Mouse (Mus musculus): ENCODE data around the gene Gm8126. TPM values are rescaled to one million over a fixed set of nuclear protein-coding genes. Genes with fewer than 3 reads are reported as not detected.
"Not testable (repeated sequence)": the region's sequence is repeated elsewhere in the genome, so short reads cannot be mapped to it uniquely, and the experiment has no call there.

Gm8126 gene
- polyA plus RNA-seq (2015; fragmentation: Nextera tagmentation; extraction: Ambion mirVana) = not detected in 2 replicates

- not testable (repeated sequence) for H3K4me1 ChIP-seq (ENCODE audit: control insufficient read depth, low read depth, low read length); H3K27me3 ChIP-seq (ENCODE audit: control insufficient read depth, insufficient read depth, low read depth, low read length); H3K36me3 ChIP-seq (ENCODE audit: control insufficient read depth, insufficient read depth); H3K9me3 ChIP-seq (replicated peaks; ENCODE audit: control insufficient read depth, low read length); H3K4me3 ChIP-seq (ENCODE audit: low read depth, low read length); H3K9ac ChIP-seq (ENCODE audit: low read depth, low read length); H3K4me2 ChIP-seq (ENCODE audit: low read depth, low read length); H3K27ac ChIP-seq (ENCODE audit: low read length); ATAC-seq (ENCODE audit: low read depth)
- WGBS (ENCODE audit: insufficient replicate concordance) = 72% methylated on average over 2 of the region's 4 CpGs
Observed at GRCm38 (mm10) chr14:43258349-43258748, at the start of gene Gm8126. Gm8126 (plus strand) TSS chr14:43258649.

GRCm38 (mm10) chr14:43235204-43235603, 23.2 kb upstream of the Gm8126 start, which contains the start of gene Gm8122:
Gm8122 (minus strand) TSS chr14:43235304.
- not testable (repeated sequence) for H3K9me3 ChIP-seq (replicated peaks; ENCODE audit: control insufficient read depth, low read length); H3K4me1 ChIP-seq (ENCODE audit: control insufficient read depth, low read depth, low read length); H3K27ac ChIP-seq (ENCODE audit: low read length); H3K4me2 ChIP-seq (ENCODE audit: low read depth, low read length); ATAC-seq (ENCODE audit: low read depth); H3K36me3 ChIP-seq (ENCODE audit: control insufficient read depth, insufficient read depth); H3K4me3 ChIP-seq (ENCODE audit: low read depth, low read length); H3K27me3 ChIP-seq (ENCODE audit: control insufficient read depth, insufficient read depth, low read depth, low read length); H3K9ac ChIP-seq (ENCODE audit: low read depth, low read length)
- WGBS (ENCODE audit: insufficient replicate concordance) = 70% methylated on average over 3 of the region's 4 CpGs

- ATAC-seq (ENCODE audit: low read depth); H3K27ac ChIP-seq (ENCODE audit: low read length); H3K9ac ChIP-seq (ENCODE audit: low read depth, low read length); H3K4me3 ChIP-seq (ENCODE audit: low read depth, low read length); H3K4me1 ChIP-seq (ENCODE audit: control insufficient read depth, low read depth, low read length); H3K4me2 ChIP-seq (ENCODE audit: low read depth, low read length); H3K27me3 ChIP-seq (ENCODE audit: control insufficient read depth, insufficient read depth, low read depth, low read length); H3K9me3 ChIP-seq (replicated peaks; ENCODE audit: control insufficient read depth, low read length); H3K36me3 ChIP-seq (ENCODE audit: control insufficient read depth, insufficient read depth): not testable (repeated sequence)
Observed at GRCm38 (mm10) chr14:43237769-43238168, 20.7 kb upstream of the Gm8126 start.

- not testable (repeated sequence) for H3K9ac ChIP-seq (ENCODE audit: low read depth, low read length); ATAC-seq (ENCODE audit: low read depth); H3K9me3 ChIP-seq (replicated peaks; ENCODE audit: control insufficient read depth, low read length); H3K36me3 ChIP-seq (ENCODE audit: control insufficient read depth, insufficient read depth); H3K27ac ChIP-seq (ENCODE audit: low read length); H3K4me2 ChIP-seq (ENCODE audit: low read depth, low read length); H3K4me1 ChIP-seq (ENCODE audit: control insufficient read depth, low read depth, low read length); H3K4me3 ChIP-seq (ENCODE audit: low read depth, low read length); H3K27me3 ChIP-seq (ENCODE audit: control insufficient read depth, insufficient read depth, low read depth, low read length)
- 43% methylated on average over 9 of the region's 12 CpGs for WGBS (ENCODE audit: insufficient replicate concordance)
Observed at GRCm38 (mm10) chr14:43249611-43250170, 8.8 kb upstream of the Gm8126 start.

GRCm38 (mm10) chr14:43250549-43251253, 7.7 kb upstream of the Gm8126 start:
- H3K9me3 ChIP-seq (replicated peaks; ENCODE audit: control insufficient read depth, low read length); H3K36me3 ChIP-seq (ENCODE audit: control insufficient read depth, insufficient read depth); H3K9ac ChIP-seq (ENCODE audit: low read depth, low read length); H3K4me3 ChIP-seq (ENCODE audit: low read depth, low read length); H3K27me3 ChIP-seq (ENCODE audit: control insufficient read depth, insufficient read depth, low read depth, low read length); H3K4me2 ChIP-seq (ENCODE audit: low read depth, low read length); ATAC-seq (ENCODE audit: low read depth); H3K27ac ChIP-seq (ENCODE audit: low read length); H3K4me1 ChIP-seq (ENCODE audit: control insufficient read depth, low read depth, low read length): not testable (repeated sequence)
- WGBS (ENCODE audit: insufficient replicate concordance) = 24% methylated on average over 5 of the region's 6 CpGs

- not testable (repeated sequence) for H3K9ac ChIP-seq (ENCODE audit: low read depth, low read length); H3K9me3 ChIP-seq (replicated peaks; ENCODE audit: control insufficient read depth, low read length); H3K4me1 ChIP-seq (ENCODE audit: control insufficient read depth, low read depth, low read length); H3K27ac ChIP-seq (ENCODE audit: low read length); H3K4me2 ChIP-seq (ENCODE audit: low read depth, low read length); H3K4me3 ChIP-seq (ENCODE audit: low read depth, low read length); H3K27me3 ChIP-seq (ENCODE audit: control insufficient read depth, insufficient read depth, low read depth, low read length); H3K36me3 ChIP-seq (ENCODE audit: control insufficient read depth, insufficient read depth); ATAC-seq (ENCODE audit: low read depth)
- 48% methylated on average over 1 of the region's 1 CpGs for WGBS (ENCODE audit: insufficient replicate concordance)
Observed at GRCm38 (mm10) chr14:43256511-43256910, 1.9 kb upstream of the Gm8126 start.

- not testable (repeated sequence) for H3K4me2 ChIP-seq (ENCODE audit: low read depth, low read length); H3K9me3 ChIP-seq (replicated peaks; ENCODE audit: control insufficient read depth, low read length); ATAC-seq (ENCODE audit: low read depth); H3K9ac ChIP-seq (ENCODE audit: low read depth, low read length); H3K27ac ChIP-seq (ENCODE audit: low read length); H3K4me3 ChIP-seq (ENCODE audit: low read depth, low read length); H3K4me1 ChIP-seq (ENCODE audit: control insufficient read depth, low read depth, low read length); H3K27me3 ChIP-seq (ENCODE audit: control insufficient read depth, insufficient read depth, low read depth, low read length); H3K36me3 ChIP-seq (ENCODE audit: control insufficient read depth, insufficient read depth)
- 40% methylated on average over 3 of the region's 3 CpGs for WGBS (ENCODE audit: insufficient replicate concordance)
Observed at GRCm38 (mm10) chr14:43263421-43263820, 5.0 kb downstream of the Gm8126 start.

- ATAC-seq (ENCODE audit: low read depth); H3K36me3 ChIP-seq (ENCODE audit: control insufficient read depth, insufficient read depth); H3K4me2 ChIP-seq (ENCODE audit: low read depth, low read length); H3K9me3 ChIP-seq (replicated peaks; ENCODE audit: control insufficient read depth, low read length); H3K4me1 ChIP-seq (ENCODE audit: control insufficient read depth, low read depth, low read length); H3K27ac ChIP-seq (ENCODE audit: low read length); H3K9ac ChIP-seq (ENCODE audit: low read depth, low read length); H3K4me3 ChIP-seq (ENCODE audit: low read depth, low read length); H3K27me3 ChIP-seq (ENCODE audit: control insufficient read depth, insufficient read depth, low read depth, low read length): not testable (repeated sequence)
- 27% methylated on average over 2 of the region's 2 CpGs for WGBS (ENCODE audit: insufficient replicate concordance)
Observed at GRCm38 (mm10) chr14:43268521-43269084, 10.2 kb downstream of the Gm8126 start.

- not testable (repeated sequence) for H3K4me3 ChIP-seq (ENCODE audit: low read depth, low read length); H3K4me2 ChIP-seq (ENCODE audit: low read depth, low read length); H3K9ac ChIP-seq (ENCODE audit: low read depth, low read length); ATAC-seq (ENCODE audit: low read depth); H3K4me1 ChIP-seq (ENCODE audit: control insufficient read depth, low read depth, low read length); H3K36me3 ChIP-seq (ENCODE audit: control insufficient read depth, insufficient read depth); H3K27me3 ChIP-seq (ENCODE audit: control insufficient read depth, insufficient read depth, low read depth, low read length); H3K27ac ChIP-seq (ENCODE audit: low read length); H3K9me3 ChIP-seq (replicated peaks; ENCODE audit: control insufficient read depth, low read length)
- WGBS (ENCODE audit: insufficient replicate concordance) = 59% methylated on average over 3 of the region's 3 CpGs
Observed at GRCm38 (mm10) chr14:43269211-43269610, 10.8 kb downstream of the Gm8126 start.

All from liver, embryonic 16.5 days (tissue).